Mouse (Mus musculus): ENCODE data around the gene Zfp541.

The Zfp541 gene

DNA sequence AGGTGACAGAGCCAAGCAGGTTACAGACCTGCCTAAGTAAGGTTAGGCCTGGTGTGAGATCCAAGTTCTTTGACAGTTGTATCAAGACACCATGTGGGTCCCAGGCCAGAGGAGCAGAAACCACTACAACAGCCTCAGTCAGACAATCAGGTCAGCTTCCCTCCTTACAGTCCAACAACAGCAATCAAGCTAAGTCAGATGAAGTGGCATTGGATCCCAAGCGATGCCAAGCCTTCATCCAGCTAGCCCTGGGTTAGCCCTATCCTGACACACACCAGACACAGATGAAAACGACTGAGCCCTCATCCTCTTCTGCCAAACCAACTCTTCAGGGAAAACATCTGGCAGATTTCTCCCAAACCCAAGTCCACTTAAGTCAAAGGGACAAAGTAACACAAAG is 16.1 kb upstream of the Zfp541 start:
- no peak for DNase-seq

DNA sequence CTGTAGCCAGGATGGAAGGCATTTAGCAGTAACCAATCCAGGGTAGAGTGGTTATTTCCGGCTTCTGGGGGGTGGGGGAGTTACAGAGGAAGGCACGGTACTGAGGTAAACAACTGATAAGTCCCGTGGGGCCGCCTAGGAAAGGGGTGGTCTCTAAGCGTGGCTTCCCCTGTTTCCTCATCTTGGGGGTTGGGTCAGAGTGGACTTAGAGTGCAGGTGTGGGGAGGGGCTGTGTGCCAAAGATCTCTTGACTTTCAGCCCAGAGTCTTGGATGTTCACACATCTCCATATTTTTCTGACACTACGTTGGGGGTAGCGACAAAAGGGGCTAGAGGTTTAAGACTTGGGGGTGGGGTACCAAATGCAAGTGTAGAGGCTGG is 15.5 kb upstream of the Zfp541 start:
- DNase-seq: peak; percentile 82 to 87

GRCm38 (mm10) chr7:16046481-16047337 is 14.9 kb upstream of the Zfp541 start:
- DNase-seq: peak; percentile 70 to 75

DNA sequence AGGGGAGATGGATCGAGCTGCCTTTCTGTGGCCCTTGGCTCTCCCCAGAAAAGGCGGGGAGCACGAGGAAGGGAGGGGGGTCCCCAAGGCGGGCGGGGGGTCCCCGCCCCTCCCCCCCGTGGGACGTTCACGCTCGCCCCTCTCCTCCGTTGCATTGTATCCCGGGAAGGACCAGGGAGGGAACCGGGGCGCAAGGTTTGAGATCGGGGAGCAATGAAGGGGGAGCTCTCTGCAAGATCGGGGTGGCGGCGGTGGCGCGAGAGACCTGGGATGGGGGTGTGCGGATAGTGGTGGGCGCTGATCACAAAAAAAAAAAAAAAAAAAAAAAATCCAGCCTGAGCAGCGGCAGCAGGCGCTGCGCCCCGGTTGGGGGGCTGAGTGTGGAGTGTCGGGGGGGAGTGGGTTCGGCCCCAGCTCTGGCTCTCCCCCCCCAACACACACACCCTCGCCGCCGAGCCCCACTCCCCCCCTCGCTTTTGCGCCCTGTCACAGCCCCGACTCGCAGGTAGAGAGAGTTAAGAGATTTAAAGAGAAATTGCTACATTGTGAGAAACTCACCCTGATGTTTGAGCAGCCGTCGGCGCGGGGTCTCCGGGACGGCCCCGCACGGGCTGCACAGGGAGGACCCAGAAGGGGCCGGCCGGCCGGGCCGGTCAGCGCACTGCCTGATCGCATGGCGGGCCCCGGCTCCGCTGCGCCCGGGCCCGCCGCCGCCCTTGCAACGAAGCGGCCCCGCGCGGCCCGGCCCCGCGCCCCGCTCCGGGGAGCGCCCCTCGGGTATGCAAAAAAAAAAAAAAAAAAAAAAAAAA is 14.1 kb upstream of the Zfp541 start, which contains the start of gene Bicra:
Gene Bicra (minus strand): TSS at position 584 of the 809 bp plus-strand sequence.
- peak; percentile 80 to 86 for DNase-seq

DNA sequence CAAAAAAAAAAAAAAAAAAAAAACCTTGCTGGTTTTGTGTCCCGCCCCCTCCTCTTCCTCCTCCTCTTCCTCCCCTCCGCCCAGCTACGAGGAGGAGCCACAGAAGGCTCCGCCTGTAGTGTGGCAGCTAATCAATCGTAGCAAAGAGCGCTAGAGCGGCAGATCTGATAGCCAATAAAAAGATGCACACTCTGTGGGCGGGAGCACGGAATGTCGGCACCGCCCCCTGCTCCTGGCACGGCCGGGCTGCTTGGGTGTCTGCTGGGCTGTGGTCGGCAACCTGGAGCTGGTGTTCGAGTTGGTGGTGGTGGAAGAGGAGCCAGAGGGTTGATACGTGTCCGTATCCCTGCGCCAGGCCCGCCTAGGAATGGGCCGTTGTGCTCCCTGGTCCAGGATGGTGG is 13.4 kb upstream of the Zfp541 start:
- peak; percentile 97 for DNase-seq

GRCm38 (mm10) chr7:16048675-16049575 is 12.7 kb upstream of the Zfp541 start:
- no peak for DNase-seq

GRCm38 (mm10) chr7:16049576-16049915 is 12.1 kb upstream of the Zfp541 start:
- DNase-seq: no peak

DNA sequence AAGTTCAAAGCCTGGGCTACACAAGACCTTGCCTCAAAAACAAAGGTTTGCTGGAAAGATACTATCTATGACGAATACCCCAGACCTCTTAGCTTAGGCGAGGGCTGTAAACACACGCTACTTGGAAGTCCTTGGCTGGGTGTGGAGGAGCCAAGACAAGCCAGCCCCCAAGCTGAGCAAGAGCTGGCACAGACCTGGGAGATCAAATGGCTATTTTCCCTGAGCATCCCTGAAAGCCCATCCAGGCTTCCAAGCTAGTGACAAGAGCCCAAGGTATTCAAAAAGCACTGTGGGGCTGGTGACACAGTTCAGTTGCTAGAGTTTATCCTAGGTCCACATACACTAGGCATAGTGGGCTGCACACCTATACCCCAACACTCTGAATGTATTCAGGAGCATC is 11.0 kb upstream of the Zfp541 start:
- no peak for DNase-seq

GRCm38 (mm10) chr7:16051883-16052595 is 9.6 kb upstream of the Zfp541 start:
- DNase-seq: peak; percentile 84 to 85

DNA sequence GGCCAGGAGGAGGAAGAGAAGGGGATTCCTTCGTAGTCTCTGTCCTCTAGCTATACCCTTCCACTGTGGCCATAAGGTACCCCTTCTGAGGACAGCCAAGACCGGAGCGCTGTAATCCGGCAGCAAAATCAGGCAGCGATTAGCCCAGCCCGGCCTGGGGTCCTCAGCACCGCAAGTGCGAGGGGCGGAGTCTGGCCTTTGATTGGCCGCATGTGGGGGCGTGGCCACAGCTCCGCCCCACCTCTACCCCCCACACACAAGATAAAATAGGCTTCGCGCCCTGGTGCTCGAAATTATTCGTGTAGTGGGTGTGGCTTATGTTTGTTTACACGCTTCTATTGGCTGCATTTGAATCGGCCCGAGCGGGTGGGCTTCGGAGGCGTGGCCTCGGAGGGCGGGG is 8.9 kb upstream of the Zfp541 start:
- DNase-seq: peak; percentile 94 to 96

DNA sequence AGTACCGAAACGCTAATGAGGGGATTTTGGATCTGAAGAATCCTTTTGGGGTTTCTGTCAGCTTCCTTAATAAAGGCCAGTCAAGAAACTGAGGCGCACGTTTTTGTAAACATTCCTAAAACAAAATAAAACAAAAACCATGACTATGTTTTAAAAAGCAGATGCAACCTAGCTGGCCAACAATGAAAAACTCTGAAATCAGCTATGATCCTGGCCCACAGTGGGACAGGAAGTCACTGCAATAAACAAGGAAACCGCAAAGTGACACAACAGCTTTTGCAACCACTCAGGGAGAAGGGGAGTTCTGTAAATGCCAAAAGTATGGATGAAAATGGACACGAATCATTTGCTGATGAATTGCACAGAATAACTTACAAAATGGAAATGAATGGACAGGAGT is 8.5 kb upstream of the Zfp541 start:
- no peak for DNase-seq

- DNase-seq: no peak
Observed at GRCm38 (mm10) chr7:16054966-16055365, 6.6 kb upstream of the Zfp541 start.

- no peak for DNase-seq
Observed at GRCm38 (mm10) chr7:16055665-16056064, 5.9 kb upstream of the Zfp541 start.

- DNase-seq: no peak
Observed at GRCm38 (mm10) chr7:16056459-16057135, 5.0 kb upstream of the Zfp541 start.

- peak in 1 of 2 experiments; percentile 37 for DNase-seq
Observed at GRCm38 (mm10) chr7:16057136-16057534, 4.5 kb upstream of the Zfp541 start.

DNA sequence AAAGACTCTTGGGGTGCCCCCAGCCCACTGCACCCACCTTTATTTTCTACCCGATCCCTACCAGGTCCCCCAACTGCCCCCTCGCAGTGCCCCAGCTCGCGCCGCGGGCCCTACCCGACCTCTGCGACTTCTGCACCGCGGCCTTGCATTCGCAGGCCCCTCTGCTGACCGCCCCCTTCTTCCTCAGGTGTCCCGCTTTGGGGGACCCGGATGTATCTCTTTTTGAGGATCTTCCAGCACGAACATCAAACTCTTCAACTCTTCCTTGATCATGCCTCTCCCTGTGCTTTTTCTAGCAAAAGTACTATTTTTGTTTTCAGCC is 446 bp downstream of the Zfp541 start:
- DNase-seq: no peak

DNA sequence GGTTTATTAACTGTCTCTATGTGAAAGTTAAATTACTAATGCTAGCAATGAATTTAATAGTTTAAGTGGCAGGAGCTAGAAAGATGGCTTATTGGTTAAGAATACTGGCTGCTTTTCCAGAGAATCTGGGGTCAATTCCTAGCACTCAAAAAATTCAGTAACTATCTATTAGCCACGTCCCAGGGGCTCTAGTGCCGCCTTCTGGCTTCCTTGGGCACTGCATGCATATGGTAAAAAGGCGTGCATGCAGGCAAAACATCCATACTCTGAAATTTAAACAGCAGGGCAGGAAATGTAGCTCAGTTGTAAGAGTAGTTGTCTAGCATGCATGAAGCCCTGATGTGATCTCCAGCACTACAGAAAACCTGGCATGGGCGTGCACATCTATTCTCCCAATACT is 1.9 kb downstream of the Zfp541 start:
- peak in 1 of 2 experiments; percentile 36 for DNase-seq

DNA sequence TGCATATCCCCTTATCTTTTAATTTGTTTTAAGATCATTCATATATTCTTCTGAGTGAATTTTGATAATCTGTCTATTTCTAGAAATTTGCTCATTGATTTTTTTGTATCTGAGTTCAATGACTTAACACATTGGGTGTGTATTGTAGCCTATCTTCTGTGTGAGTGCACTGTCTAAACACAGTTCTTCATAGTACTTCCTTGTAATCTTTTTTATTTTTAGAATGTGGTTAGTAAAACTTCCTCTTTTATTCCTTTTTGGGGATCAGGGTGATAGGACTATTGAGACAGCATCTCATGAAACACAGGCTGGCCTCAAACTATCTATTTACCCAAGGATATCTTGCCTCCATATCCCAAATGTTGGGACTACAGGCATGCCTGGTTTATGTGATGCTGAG is 9.2 kb downstream of the Zfp541 start:
- no peak for DNase-seq

DNA sequence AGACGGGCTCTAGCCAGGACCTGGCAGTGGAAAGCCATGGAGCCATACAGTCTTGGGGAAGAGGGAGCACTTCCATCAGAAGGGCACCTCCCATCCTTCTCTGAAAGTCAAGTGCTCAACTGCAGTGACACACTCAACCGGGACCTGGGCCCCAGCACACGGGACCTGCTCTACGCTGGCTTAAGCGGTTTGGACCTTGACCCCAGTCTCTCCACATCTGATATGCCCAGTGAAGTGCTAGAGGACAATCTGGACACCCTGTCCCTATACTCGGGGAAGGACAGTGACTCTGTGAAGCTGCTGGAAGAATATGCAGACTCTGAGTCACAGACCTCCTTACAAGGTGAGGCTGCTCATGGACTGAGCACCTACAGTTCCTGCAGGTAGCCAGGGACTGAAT is 10.3 kb downstream of the Zfp541 start:
- no peak for DNase-seq

DNA sequence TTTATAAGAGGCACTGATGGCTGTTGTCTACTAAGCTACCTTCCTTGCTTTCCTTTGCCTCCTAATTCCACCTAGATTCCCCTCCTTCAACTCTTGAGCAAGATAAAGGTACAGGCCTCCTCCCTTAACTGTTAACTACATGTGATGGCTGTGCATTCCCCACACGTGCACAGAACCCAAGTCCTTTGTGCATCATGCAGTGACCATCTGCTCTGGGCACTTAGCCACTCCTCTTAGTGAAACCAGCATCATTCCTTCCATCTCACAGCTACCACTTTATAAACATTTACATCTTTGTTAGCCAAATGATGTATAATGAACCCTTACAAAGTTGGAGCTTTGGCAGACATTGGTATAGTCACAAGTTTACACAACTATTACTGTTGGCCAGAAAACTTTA is 18.3 kb downstream of the Zfp541 start:
- DNase-seq: no peak

GRCm38 (mm10) chr7:16080581-16080980 is 19.0 kb downstream of the Zfp541 start:
- DNase-seq: no peak

DNA sequence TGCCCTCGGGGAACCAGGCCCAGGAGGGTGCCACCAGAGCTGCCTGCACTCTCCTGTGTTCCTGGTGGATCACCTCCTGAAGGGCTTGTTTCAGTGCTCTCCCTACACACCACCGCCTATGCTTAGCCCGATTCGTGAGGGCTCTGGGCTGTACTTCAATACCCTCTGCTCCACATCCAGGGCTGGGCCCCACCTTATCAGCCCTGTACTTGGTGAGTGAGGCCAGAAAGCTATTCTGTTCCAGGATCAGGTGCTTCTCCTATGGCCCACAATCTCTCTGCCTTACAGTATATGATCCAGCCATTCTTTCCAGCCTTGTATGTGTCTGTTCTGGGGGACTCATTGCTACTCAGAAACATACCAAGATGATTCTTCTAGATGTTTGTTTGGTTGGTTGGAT is 21.7 kb downstream of the Zfp541 start:
- DNase-seq: no peak
